Mouse (Mus musculus): ENCODE data around the gene Wdr27. TPM values are rescaled to one million over a fixed set of nuclear protein-coding genes. Genes with fewer than 3 reads are reported as not detected.
"Not testable (repeated sequence)": the region's sequence is repeated elsewhere in the genome, so short reads cannot be mapped to it uniquely, and the experiment has no call there.

Gene Wdr27
- polyA plus RNA-seq (2012; rRNA removed), result 0.63 and 1.8 TPM in 2 replicates

- under 1% methylated on average over 54 of the region's 54 CpGs for WGBS
- H3K4me1 ChIP-seq (ENCODE audit: control insufficient read depth, insufficient read depth, insufficient read length, low read length), result peaks cover 5% of the 10 kb centered on the region; the same call in 1 of the 2 replicates
- H3K27ac ChIP-seq (ENCODE audit: insufficient read depth, low read depth, low read length), result peak within 1 kb of the TSS; percentile 34
- H3K36me3 ChIP-seq (ENCODE audit: control insufficient read depth, insufficient read depth, low read length), result peaks cover 5% of the 10 kb centered on the region
- TF ChIP-seq POLR2A (IDR thresholded peaks at IDR 0.05; ENCODE audit: low read depth, low read length) (peak; percentile 52), CTCF (IDR thresholded peaks at IDR 0.05; ENCODE audit: extremely low read depth, insufficient read length, insufficient replicate concordance, low read depth, low read length) (no peak)
- no peaks in the 10 kb centered on the region for H3K27me3 ChIP-seq (ENCODE audit: control insufficient read depth, insufficient read depth, low read length)
- peak within 1 kb of the TSS; percentile 72 for H3K4me3 ChIP-seq (ENCODE audit: low read depth, low read length)
Observed at GRCm38 (mm10) chr17:14943009-14943728, at the start of gene Wdr27, which contains the start of gene 1600012H06Rik. TSS of gene Wdr27 (minus strand) at chr17:14943158. TSS of gene 1600012H06Rik (plus strand) at chr17:14943184.

GRCm38 (mm10) chr17:14992522-14993138, 49.7 kb upstream of the Wdr27 start:
- H3K36me3 ChIP-seq (ENCODE audit: control insufficient read depth, insufficient read depth, low read length); H3K4me3 ChIP-seq (ENCODE audit: low read depth, low read length); H3K4me1 ChIP-seq (ENCODE audit: control insufficient read depth, insufficient read depth, insufficient read length, low read length); H3K27ac ChIP-seq (ENCODE audit: insufficient read depth, low read depth, low read length); H3K27me3 ChIP-seq (ENCODE audit: control insufficient read depth, insufficient read depth, low read length): not testable (repeated sequence)
- no CpG with 5 or more reads among the region's 98 CpGs for WGBS

- WGBS, result 77% methylated on average over 4 of the region's 5 CpGs
- H3K4me1 ChIP-seq (ENCODE audit: control insufficient read depth, insufficient read depth, insufficient read length, low read length); H3K27ac ChIP-seq (ENCODE audit: insufficient read depth, low read depth, low read length); H3K4me3 ChIP-seq (ENCODE audit: low read depth, low read length); H3K36me3 ChIP-seq (ENCODE audit: control insufficient read depth, insufficient read depth, low read length); H3K27me3 ChIP-seq (ENCODE audit: control insufficient read depth, insufficient read depth, low read length): not testable (repeated sequence)
Observed at GRCm38 (mm10) chr17:14990116-14990702, 47.3 kb upstream of the Wdr27 start.

GRCm38 (mm10) chr17:14978362-14979038, 35.5 kb upstream of the Wdr27 start, which contains the start of the genes 9030025P20Rik and Gm3417:
TSS of gene 9030025P20Rik (plus strand) at chr17:14978468.
TSS of gene Gm3417 (minus strand) at chr17:14978790.
- no CpG with 5 or more reads among the region's 60 CpGs for WGBS
- H3K4me3 ChIP-seq (ENCODE audit: low read depth, low read length); H3K4me1 ChIP-seq (ENCODE audit: control insufficient read depth, insufficient read depth, insufficient read length, low read length); H3K27me3 ChIP-seq (ENCODE audit: control insufficient read depth, insufficient read depth, low read length); H3K27ac ChIP-seq (ENCODE audit: insufficient read depth, low read depth, low read length); H3K36me3 ChIP-seq (ENCODE audit: control insufficient read depth, insufficient read depth, low read length): not testable (repeated sequence)

GRCm38 (mm10) chr17:14977718-14978361, 34.9 kb upstream of the Wdr27 start:
- H3K27me3 ChIP-seq (ENCODE audit: control insufficient read depth, insufficient read depth, low read length), result not testable (repeated sequence)

GRCm38 (mm10) chr17:14968373-14968913, 25.5 kb upstream of the Wdr27 start:
- H3K27me3 ChIP-seq (ENCODE audit: control insufficient read depth, insufficient read depth, low read length); H3K4me1 ChIP-seq (ENCODE audit: control insufficient read depth, insufficient read depth, insufficient read length, low read length): not testable (repeated sequence)
- no CpG with 5 or more reads among the region's 6 CpGs for WGBS

More at GRCm38 (mm10) chr17:14977718-14978361, 34.9 kb upstream of the Wdr27 start:
- not testable (repeated sequence) for H3K4me1 ChIP-seq (ENCODE audit: control insufficient read depth, insufficient read depth, insufficient read length, low read length); H3K4me3 ChIP-seq (ENCODE audit: low read depth, low read length); H3K36me3 ChIP-seq (ENCODE audit: control insufficient read depth, insufficient read depth, low read length); H3K27ac ChIP-seq (ENCODE audit: insufficient read depth, low read depth, low read length)
- WGBS, result 0% methylated on average over 4 of the region's 7 CpGs

GRCm38 (mm10) chr17:14961557-14962154, 18.7 kb upstream of the Wdr27 start:
- H3K36me3 ChIP-seq (ENCODE audit: control insufficient read depth, insufficient read depth, low read length); H3K27ac ChIP-seq (ENCODE audit: insufficient read depth, low read depth, low read length); H3K4me1 ChIP-seq (ENCODE audit: control insufficient read depth, insufficient read depth, insufficient read length, low read length); H3K27me3 ChIP-seq (ENCODE audit: control insufficient read depth, insufficient read depth, low read length); H3K4me3 ChIP-seq (ENCODE audit: low read depth, low read length): not testable (repeated sequence)
- no CpG with 5 or more reads among the region's 44 CpGs for WGBS

More at GRCm38 (mm10) chr17:14968373-14968913, 25.5 kb upstream of the Wdr27 start:
- H3K27ac ChIP-seq (ENCODE audit: insufficient read depth, low read depth, low read length); H3K36me3 ChIP-seq (ENCODE audit: control insufficient read depth, insufficient read depth, low read length); H3K4me3 ChIP-seq (ENCODE audit: low read depth, low read length): not testable (repeated sequence)

- H3K36me3 ChIP-seq (ENCODE audit: control insufficient read depth, insufficient read depth, low read length); H3K27me3 ChIP-seq (ENCODE audit: control insufficient read depth, insufficient read depth, low read length); H3K4me1 ChIP-seq (ENCODE audit: control insufficient read depth, insufficient read depth, insufficient read length, low read length): not testable (repeated sequence)
- Histone ChIP-seq H3K4me3 (ENCODE audit: low read depth, low read length) (peak within 1 kb of the TSS; percentile 89), H3K27ac (ENCODE audit: insufficient read depth, low read depth, low read length) (peak within 1 kb of the TSS; percentile 59; the same call in 1 of the 2 replicates)
- WGBS, result 4% methylated on average over 54 of the region's 100 CpGs
Observed at GRCm38 (mm10) chr17:14960951-14961556, 18.1 kb upstream of the Wdr27 start, which contains the start of gene Phf10. TSS of gene Phf10 (minus strand) at chr17:14961273.

Measured in small intestine, adult 2 months (tissue).